14 mouse cellular contexts compared by ENCODE assay signal in genomic region chr5:111218998-111219397, GRCm38 (mm10).
A peak's percentile ranks its signal among the peaks of the same experiment; 100 is the strongest.
DNase-seq lines count a peak whose midpoint lies in the region; ATAC-seq lines count a peak whose summit lies in the region.
"Had no signal": no experiment of that assay in that cellular context is flagged by ENCODE, and none has a peak within 500 bp of the region (broad histone marks: within the 10 kb centered on the region; RNA-seq: fewer than 3 reads in every experiment).

No protein-coding gene starts in this region.

- no peak overlapping the region for H3K4me2 ChIP-seq in heart, embryonic 12.5 days
- H3K4me2 ChIP-seq in neural tube, embryonic 12.5 days (replicated peaks), result no peak overlapping the region
- no peak overlapping the region for H3K4me2 ChIP-seq in hindbrain, embryonic 15.5 days
- no peak overlapping the region for H3K4me2 ChIP-seq in neural tube, embryonic 15.5 days
- H3K4me2 ChIP-seq in kidney, embryonic 16.5 days (replicated peaks; ENCODE audit: low read depth, low read length), result no peak overlapping the region
- H3K4me2 ChIP-seq: liver, embryonic 12.5 days; lung, embryonic 15.5 days had no signal

- H3K4me1 ChIP-seq in heart, embryonic 12.5 days (replicated peaks), result peaks cover 49% of the 10 kb centered on the region
- H3K4me1 ChIP-seq in neural tube, embryonic 12.5 days, result peaks cover 83% of the 10 kb centered on the region
- peaks cover 68% of the 10 kb centered on the region for H3K4me1 ChIP-seq in hindbrain, embryonic 15.5 days (replicated peaks)
- H3K4me1 ChIP-seq in neural tube, embryonic 15.5 days, result peaks cover 80% of the 10 kb centered on the region
- H3K4me1 ChIP-seq in kidney, embryonic 16.5 days (ENCODE audit: insufficient read depth, low read length), result peaks cover 57% of the 10 kb centered on the region
- H3K4me1 ChIP-seq: liver, embryonic 12.5 days had no signal

- no peak overlapping the region for H3K4me3 ChIP-seq in heart, embryonic 12.5 days
- no peak overlapping the region for H3K4me3 ChIP-seq in neural tube, embryonic 12.5 days
- H3K4me3 ChIP-seq in hindbrain, embryonic 15.5 days, result no peak overlapping the region
- H3K4me3 ChIP-seq in neural tube, embryonic 15.5 days (replicated peaks), result no peak overlapping the region
- no peak overlapping the region for H3K4me3 ChIP-seq in kidney, embryonic 16.5 days (ENCODE audit: low read length)
- H3K4me3 ChIP-seq: liver, embryonic 12.5 days; lung, embryonic 15.5 days had no signal

- H3K27ac ChIP-seq in heart, embryonic 12.5 days (ENCODE audit: poor library complexity, severe bottlenecking), result peak overlapping the region; percentile 21; the same call in 1 of the 2 replicates
- 0 out of 2 replicates have a peak overlapping the region, but pooled peaks have one; percentile 20 for H3K27ac ChIP-seq in neural tube, embryonic 12.5 days
- H3K27ac ChIP-seq in hindbrain, embryonic 15.5 days (replicated peaks), result peak overlapping the region; percentile 59; the same call in 1 of the 2 replicates
- H3K27ac ChIP-seq in neural tube, embryonic 15.5 days (replicated peaks), result peak overlapping the region; percentile 83; the same call in 1 of the 2 replicates
- no peak overlapping the region for H3K27ac ChIP-seq in kidney, embryonic 16.5 days (ENCODE audit: low read length)
- H3K27ac ChIP-seq: liver, embryonic 12.5 days; lung, embryonic 15.5 days had no signal

- DNase-seq in heart, adult 11 months, result no peak
- no peak for DNase-seq in neural tube, embryonic 10.5 days (ENCODE audit: extremely low spot score, low spot score)
- DNase-seq: cerebellum, postnatal 25 days; kidney, postnatal 14 days; right cerebral cortex, adult 18-20 months; spleen, adult 18-20 months; thymus, postnatal 36 days had no signal

- H3K36me3 ChIP-seq in heart, embryonic 12.5 days, result peaks cover 10% of the 10 kb centered on the region
- H3K36me3 ChIP-seq in neural tube, embryonic 12.5 days, result peaks cover 10% of the 10 kb centered on the region; the same call in 1 of the 2 replicates
- H3K36me3 ChIP-seq in hindbrain, embryonic 15.5 days, result peaks cover 11% of the 10 kb centered on the region; the same call in 1 of the 2 replicates
- peaks cover 10% of the 10 kb centered on the region for H3K36me3 ChIP-seq in neural tube, embryonic 15.5 days
- H3K36me3 ChIP-seq in kidney, embryonic 16.5 days (ENCODE audit: insufficient read depth, low read length), result peaks cover 6% of the 10 kb centered on the region

- WGBS in heart, embryonic 12.5 days, result 75% methylated on average over 5 of the region's 5 CpGs
- 57% methylated on average over 5 of the region's 5 CpGs for WGBS in neural tube, embryonic 12.5 days
- 48% methylated on average over 5 of the region's 5 CpGs for WGBS in hindbrain, embryonic 15.5 days
- 43% methylated on average over 5 of the region's 5 CpGs for WGBS in neural tube, embryonic 15.5 days
- 85% methylated on average over 5 of the region's 5 CpGs for whole genome bisulfite sequencing in kidney, embryonic 16.5 days

- no peak for ATAC-seq in heart, embryonic 12.5 days (ENCODE audit: insufficient number of reproducible peaks, low FRiP score)
- no peak for ATAC-seq in neural tube, embryonic 12.5 days (ENCODE audit: low FRiP score, low read depth)
- ATAC-seq in hindbrain, embryonic 15.5 days (ENCODE audit: low FRiP score, low read depth), result no peak
- ATAC-seq in neural tube, embryonic 15.5 days (ENCODE audit: low FRiP score), result no peak
- ATAC-seq in kidney, embryonic 16.5 days (ENCODE audit: low FRiP score, low TSS enrichment), result no peak
- ATAC-seq: liver, embryonic 12.5 days had no signal

- no peaks in the 10 kb centered on the region for H3K9me3 ChIP-seq in heart, embryonic 12.5 days (replicated peaks)
- no peaks in the 10 kb centered on the region for H3K9me3 ChIP-seq in neural tube, embryonic 12.5 days
- no peaks in the 10 kb centered on the region for H3K9me3 ChIP-seq in hindbrain, embryonic 15.5 days
- no peaks in the 10 kb centered on the region for H3K9me3 ChIP-seq in neural tube, embryonic 15.5 days (replicated peaks)
- no peaks in the 10 kb centered on the region for H3K9me3 ChIP-seq in kidney, embryonic 16.5 days (ENCODE audit: low read length)
- H3K9me3 ChIP-seq: liver, embryonic 12.5 days; lung, embryonic 15.5 days had no signal

- H3K9ac ChIP-seq in heart, embryonic 12.5 days, result 0 out of 2 replicates have a peak overlapping the region, but pooled peaks have one; percentile 9
- H3K9ac ChIP-seq in neural tube, embryonic 12.5 days, result no peak overlapping the region
- no peak overlapping the region for H3K9ac ChIP-seq in hindbrain, embryonic 15.5 days
- no peak overlapping the region for H3K9ac ChIP-seq in neural tube, embryonic 15.5 days (replicated peaks)
- H3K9ac ChIP-seq in kidney, embryonic 16.5 days (replicated peaks; ENCODE audit: low read length), result no peak overlapping the region
- H3K9ac ChIP-seq: liver, embryonic 12.5 days; lung, embryonic 15.5 days had no signal

- H3K27me3 ChIP-seq in heart, embryonic 12.5 days (replicated peaks), result 0 out of 2 replicates have a peak, but pooled peaks cover 3% of the 10 kb centered on the region
- H3K27me3 ChIP-seq in neural tube, embryonic 12.5 days (replicated peaks), result 0 out of 2 replicates have a peak, but pooled peaks cover 2% of the 10 kb centered on the region
- no peaks in the 10 kb centered on the region for H3K27me3 ChIP-seq in hindbrain, embryonic 15.5 days
- H3K27me3 ChIP-seq in neural tube, embryonic 15.5 days (replicated peaks), result no peaks in the 10 kb centered on the region
- no peaks in the 10 kb centered on the region for H3K27me3 ChIP-seq in kidney, embryonic 16.5 days (ENCODE audit: insufficient read depth, low read length)
- H3K27me3 ChIP-seq: liver, embryonic 12.5 days; lung, embryonic 15.5 days had no signal
